Mouse (Mus musculus) erythroblast, embryonic 14.5 days (primary cell): Measurements from ENCODE around the gene Map3k4.

ENCODE experiments used
- GATA1 ChIP-seq: IDR thresholded peaks from 2 replicates; pipeline ENCODE4 v1.6.1; 2012; ENCODE audit warnings: low read length, inconsistent platforms, mixed read lengths
- TAL1 ChIP-seq: IDR thresholded peaks from 3 replicates; pipeline ENCODE4 v1.6.1; 2012; ENCODE audit warnings: low read length, inconsistent platforms, mixed read lengths

GRCm38 (mm10) chr17:12210544-12211132, 108.0 kb downstream of the Map3k4 start:
- TF ChIP-seq TAL1 (no peak), GATA1 (no peak)
